Mouse (Mus musculus) spleen, adult 10 weeks (tissue): ENCODE data around the gene Cyp4a30b. TPM values are rescaled to one million over a fixed set of nuclear protein-coding genes. Genes with fewer than 3 reads are reported as not detected.

Experiments used
- polyA plus RNA-seq: library from polyadenylated mRNA; stranded (reverse); fragments of 350-450 nt; fragmentation: Illumina TruSeq; extraction: RNeasy Lipid Tissue Mini Kit (QIAGEN cat#74804); gene quantifications from one replicate; pipeline ENCODE4 v1.2.3, GENCODE M21; 2015; ENCODE audit warnings: low replicate concordance; ENCODE audit not compliant: insufficient read depth

Cyp4a30b gene
- polyA plus RNA-seq: not detected

DNA sequence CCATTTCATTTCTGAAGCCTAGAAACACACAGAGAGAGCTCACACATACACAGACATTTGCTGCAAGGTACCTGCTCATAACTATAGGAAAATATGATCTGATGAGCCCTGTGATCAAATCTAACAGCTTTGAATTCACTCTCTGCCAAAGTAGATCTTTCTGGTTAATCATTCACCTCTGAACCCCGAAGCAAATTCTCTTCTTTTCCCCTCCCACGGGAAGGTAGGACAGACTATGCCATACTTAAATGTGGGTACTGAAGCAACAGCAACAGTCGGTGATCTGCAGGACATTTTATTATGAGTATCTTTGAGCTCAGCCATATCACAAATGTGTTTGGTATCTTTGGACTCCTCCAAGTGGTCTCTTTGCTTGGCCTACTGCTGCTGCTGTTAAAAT lies at the start of gene Cyp4a30b:
Gene Cyp4a30b, plus strand, starts transcription at position 301 of the 400 bp plus-strand sequence.

DNA sequence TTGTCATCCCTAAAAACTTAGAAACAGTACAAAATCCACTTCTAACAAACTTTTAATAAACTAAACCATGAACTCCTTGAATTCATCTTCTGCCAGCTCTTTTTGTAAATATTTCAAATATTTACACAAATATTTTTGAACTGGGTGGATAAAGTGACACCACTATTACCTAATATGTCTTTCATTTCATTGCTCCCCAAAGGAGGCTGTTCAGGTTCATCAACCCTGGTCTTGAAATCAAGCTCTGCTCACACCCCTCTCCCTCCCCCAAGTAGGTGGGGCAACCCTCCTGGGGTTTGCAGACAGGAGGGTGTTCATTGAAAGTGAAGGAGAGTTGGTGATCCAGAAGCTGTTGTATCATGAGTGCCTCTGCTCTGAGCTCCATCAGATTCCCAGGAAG lies 41.1 kb upstream of the Cyp4a30b start, which contains the start of gene Cyp4a12b:
Gene Cyp4a12b, plus strand, starts transcription at position 301 of the 400 bp plus-strand sequence.

DNA sequence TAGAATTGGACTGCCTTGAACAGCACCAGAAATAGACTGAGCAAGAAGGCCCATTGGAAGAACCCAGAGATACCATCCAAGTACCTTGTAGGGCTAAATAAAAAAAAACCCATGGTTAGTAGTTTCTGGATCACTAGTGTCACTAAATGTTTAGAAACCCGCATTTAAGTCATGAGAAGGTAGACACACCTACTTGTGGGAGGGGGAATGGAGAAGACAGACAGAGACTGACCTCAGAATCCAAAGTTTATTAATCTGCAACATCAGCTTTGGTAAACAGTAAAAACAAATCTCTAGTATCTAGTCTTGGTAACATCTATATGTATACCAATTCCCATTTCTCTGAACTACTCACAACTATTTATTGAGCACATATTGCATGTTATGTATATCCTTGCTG lies 43.6 kb downstream of the Cyp4a30b start, which contains the start of gene Cyp4a14:
Gene Cyp4a14, minus strand, starts transcription at position 142 of the 400 bp plus-strand sequence.

DNA sequence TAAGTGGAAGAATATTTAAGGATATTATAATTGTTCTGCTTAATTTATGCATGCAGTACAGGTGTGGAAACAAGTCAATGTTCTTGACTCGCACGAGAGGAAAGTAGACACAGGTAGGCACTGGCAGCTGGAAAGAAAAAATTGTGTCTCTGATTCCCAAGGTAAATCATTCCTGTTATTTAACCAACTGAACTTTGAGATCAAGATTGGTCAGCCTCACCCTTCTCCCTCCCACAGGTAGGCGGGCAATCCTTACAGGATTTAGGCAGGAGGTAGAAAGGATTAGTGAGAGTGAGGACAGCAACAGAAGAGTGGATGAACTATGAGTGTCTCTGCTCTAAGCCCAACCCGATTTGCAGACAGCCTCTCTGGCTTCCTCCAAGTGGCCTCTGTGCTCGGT lies 65.6 kb downstream of the Cyp4a30b start, which contains the start of gene Cyp4a10:
Gene Cyp4a10, plus strand, starts transcription at position 265 of the 400 bp plus-strand sequence.

Other genes starting within 250 kb of the Cyp4a30b start
- not detected for gene Cyp4a29, start 210.5 kb upstream of the Cyp4a30b start, polyA plus RNA-seq
- gene Cyp4a12a, start 153.6 kb upstream of the Cyp4a30b start, polyA plus RNA-seq: not detected
- not detected for gene Cyp4a12b, start 41.0 kb upstream of the Cyp4a30b start, polyA plus RNA-seq
- gene Cyp4a14, start 43.5 kb downstream of the Cyp4a30b start, polyA plus RNA-seq: not detected
- not detected for gene Cyp4a10, start 65.7 kb downstream of the Cyp4a30b start, polyA plus RNA-seq
- gene Cyp4a31, start 111.0 kb downstream of the Cyp4a30b start, polyA plus RNA-seq: not detected
- gene Cyp4a32, start 148.4 kb downstream of the Cyp4a30b start, polyA plus RNA-seq: not detected
- 9.9 TPM for gene Cyp4b1, start 195.1 kb downstream of the Cyp4a30b start, polyA plus RNA-seq